Mouse (Mus musculus) liver, postnatal 0 days (tissue): ENCODE results near the gene Prss16.
A peak's percentile ranks its signal among the peaks of the same experiment; 100 is the strongest.

ENCODE experiments used
- CTCF ChIP-seq: sonication (generic); IDR thresholded peaks from 2 replicates; pipeline ENCODE4 v1.5.1; 2016; ENCODE audit warnings: antibody characterized with exemption, low read depth
- EP300 ChIP-seq: IDR thresholded peaks from 2 replicates; pipeline ENCODE4 v1.6.1; 2016; ENCODE audit warnings: antibody characterized with exemption, low read depth, mild to moderate bottlenecking

GRCm38 (mm10) chr13:22030493-22030892 is 21.0 kb upstream of the Prss16 start:
- TF ChIP-seq EP300, result no peak
- TF ChIP-seq CTCF, result peak; percentile 52
